Mouse (Mus musculus): ENCODE data around the gene Tmem116.

The Tmem116 gene

DNA sequence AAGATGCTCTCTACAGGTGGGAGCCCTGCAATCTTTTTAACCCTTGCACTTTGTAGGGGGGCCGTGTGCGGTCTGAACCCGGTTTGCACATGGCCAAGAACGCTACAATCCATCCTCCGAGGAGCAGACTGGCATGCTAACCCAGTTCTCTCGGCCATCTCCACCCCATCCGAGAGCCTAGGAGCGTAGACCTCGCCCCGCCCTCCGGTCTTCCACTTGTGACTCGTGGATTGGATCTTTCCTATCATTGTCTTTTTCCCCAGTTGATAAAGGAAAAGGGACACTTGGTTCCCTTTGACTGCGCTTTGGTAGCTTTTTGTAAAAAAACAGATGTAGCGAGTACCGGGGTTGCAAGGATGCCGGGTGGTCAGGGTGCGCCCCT lies at the start of gene Tmem116:
Gene Tmem116 (plus strand): TSS at position 250 of the 382 bp plus-strand sequence.
- no peak for DNase-seq

DNA sequence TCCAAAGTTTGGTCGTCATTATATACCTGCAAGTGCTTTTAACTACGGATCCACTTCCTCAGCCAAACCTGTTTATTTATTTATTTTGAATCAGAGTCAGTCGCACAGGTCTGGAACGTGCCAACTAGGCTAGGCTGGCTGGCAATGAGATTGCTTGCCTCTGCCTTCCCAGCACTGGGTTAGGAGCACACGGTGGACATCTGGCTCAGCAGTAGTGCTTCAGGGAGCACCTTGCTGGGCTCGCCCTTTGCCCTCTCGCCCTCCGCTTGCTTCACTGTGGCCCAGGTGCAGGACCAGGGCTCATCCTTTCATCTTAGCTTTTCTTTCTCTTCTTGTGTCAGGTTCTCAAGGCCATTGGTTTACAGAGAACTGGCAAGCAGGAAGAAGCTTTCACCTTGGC lies 43.8 kb upstream of the Tmem116 start:
- no peak for DNase-seq

DNA sequence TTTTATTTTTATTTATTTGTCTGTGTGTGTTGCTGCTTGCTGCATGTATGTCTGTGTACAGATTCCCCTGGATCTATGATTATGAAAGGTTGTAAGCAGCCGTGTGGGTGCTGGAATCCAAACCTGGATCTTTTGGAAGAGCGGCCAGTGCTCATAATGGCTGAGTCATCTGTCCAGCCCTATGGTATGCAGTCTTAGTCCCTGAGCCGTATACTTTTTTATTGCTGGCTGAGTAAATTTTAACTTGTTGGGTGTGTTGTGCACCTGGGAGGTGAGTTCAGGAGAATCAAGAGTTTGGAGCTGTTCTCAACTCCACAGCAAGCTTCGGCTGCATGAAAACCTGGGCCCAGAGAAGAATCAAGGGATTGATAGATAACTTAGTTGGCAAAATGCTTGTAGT lies 40.7 kb upstream of the Tmem116 start:
- no peak for DNase-seq

DNA sequence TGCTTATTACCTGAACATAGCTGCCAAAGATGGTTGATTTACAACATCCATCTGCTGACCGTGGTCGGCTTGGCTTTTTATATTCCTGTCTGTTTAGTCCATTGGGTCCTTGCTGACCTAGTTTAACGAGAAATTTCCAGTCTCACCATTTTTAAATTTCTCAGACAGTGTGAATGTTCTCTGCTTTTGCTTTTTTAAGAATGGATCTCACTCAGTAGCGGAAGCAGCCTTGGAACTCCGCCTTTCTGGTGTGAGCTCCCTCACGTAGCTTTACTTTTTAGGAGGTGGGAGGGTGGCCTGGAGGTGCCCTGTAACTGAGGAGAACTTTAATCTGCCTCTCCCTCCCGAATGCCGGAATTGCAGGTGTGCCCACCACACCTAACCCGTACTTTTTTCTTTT lies 31.0 kb upstream of the Tmem116 start:
- DNase-seq: no peak

DNA sequence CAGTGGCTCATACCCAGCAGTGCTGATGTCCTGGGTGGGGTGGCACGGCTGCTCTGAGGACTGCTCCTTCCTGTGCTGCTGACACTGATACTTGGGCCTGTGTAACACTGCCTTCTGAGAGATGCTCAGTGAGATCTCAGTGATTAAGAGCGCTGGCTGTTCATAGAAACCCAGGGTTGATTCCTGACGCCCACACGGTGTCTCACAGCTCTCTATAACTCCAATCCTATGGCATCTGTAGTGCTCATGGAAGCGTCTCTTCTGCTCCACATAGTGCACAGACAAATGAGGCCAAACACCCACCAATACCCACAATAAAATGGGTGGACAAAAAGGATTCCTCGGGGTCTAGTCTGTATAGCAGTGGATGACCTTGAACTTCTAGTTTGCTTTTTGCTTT lies 28.9 kb upstream of the Tmem116 start:
- DNase-seq: no peak

DNA sequence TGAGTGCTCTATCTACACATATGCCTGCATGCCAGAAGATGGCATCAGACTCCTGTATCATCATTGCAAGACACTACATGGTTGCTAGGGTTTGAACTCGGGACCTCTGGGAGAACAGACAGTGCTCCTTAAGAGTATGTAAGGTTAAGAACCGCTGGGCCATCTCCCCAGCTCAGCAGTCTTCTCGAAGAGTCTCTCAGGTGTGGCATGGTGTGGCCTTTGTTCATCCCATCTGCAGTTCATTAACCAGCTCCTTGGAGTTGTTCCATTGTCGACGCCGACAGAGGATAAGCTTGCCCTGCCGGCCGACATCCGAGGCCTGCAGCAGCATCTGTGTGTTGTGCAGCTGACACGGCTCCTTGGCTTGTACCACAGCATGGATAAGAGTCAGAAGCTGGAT lies 28.4 kb upstream of the Tmem116 start:
- DNase-seq: no peak

DNA sequence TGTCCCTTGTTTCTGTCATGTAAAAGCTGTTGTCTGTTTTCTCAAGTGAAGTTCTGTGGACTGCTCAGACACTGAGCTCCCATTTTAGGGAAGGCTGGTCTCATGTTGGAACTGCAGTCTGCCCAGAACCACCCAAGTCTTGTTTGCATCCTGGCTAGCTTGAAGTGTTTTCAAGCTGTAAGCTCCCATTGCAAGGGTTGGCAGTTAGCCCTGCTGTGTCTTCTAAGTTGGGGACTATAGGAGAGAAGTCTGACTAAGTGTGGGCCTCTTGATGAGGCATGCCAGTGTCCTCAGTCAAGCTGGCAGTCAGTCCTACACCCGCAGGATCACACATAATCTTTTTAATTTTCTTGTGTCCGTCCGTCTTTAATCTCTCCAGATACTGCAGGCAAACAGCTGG lies 22.7 kb upstream of the Tmem116 start:
- DNase-seq: no peak

DNA sequence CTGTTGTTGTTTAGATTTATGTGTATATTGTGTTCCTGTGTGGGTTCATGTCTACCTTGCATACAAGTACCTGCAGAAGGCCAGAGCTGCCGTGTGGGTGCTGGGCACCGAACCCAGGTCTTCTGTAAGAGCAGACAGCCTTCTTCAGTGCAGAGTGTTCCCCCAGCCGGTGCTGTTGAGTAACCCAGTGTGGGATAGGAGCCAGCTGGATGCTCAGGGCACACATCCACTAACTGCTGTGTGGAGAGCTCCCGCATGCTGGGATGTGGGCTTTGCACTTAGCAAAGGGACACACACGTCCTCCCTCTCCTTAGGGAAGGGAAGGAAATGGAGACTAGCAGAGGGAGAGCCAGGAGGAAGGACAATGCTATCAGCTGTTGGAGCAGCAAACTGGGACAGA lies 13.6 kb upstream of the Tmem116 start:
- DNase-seq: peak; percentile 18

DNA sequence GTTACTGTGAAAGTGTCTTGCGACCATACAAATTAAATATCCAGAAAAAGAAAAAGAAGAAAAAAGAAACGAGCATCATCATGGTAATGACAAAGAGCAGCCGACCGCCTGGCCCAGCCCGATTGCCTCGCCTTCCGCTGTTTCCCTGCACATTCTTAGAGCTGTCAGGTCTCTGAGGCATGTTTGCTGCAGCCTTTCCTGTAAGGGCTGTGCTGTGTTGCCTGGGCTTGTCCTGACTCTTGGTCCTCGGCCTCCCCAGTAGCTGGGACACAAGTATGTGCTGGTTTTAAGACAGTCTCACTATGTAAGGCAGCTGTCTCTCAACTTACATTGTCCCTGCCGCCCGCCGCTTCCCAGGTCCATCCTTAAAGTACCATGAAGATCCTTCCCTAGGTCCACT lies 12.9 kb upstream of the Tmem116 start:
- DNase-seq: no peak

DNA sequence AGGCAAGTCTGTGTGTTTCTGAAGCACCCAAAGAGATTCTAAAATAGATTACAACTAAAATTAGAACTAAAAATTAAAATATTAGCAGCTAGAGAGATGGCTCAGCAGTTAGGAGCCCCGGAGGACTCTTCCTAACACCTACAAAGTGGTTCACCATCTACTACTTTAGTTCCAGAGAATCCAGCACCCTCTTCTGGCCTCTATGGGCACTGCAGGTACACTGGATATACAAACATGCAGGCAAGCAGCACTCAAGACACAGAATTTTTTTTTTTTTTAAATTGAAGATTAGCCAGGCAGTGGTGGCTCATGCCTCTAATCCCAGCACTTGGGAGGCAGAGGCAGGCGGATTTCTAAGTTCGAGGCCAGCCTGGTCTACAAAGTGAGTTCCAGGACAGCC lies 8.1 kb upstream of the Tmem116 start:
- peak; percentile 71 for DNase-seq

DNA sequence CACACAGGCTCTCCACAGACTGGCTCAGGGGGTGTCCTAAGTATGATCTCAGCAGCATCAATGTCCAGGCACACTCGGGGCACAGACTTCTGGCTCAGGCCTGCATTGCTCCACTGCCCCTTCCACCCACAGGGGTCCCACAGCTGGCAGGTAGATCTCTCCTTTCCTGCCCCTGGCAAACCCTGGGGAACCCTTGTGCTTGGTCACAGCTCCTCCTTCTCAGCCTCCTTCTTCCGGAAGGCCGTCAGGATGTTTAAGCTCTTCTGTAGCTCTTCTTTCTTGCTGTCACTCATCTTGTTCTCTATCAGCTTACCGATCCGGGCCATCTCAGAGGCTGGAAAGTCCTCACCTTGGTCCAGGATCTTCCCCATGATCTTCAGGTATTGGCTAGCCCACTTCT lies 6.8 kb upstream of the Tmem116 start:
- DNase-seq: no peak

DNA sequence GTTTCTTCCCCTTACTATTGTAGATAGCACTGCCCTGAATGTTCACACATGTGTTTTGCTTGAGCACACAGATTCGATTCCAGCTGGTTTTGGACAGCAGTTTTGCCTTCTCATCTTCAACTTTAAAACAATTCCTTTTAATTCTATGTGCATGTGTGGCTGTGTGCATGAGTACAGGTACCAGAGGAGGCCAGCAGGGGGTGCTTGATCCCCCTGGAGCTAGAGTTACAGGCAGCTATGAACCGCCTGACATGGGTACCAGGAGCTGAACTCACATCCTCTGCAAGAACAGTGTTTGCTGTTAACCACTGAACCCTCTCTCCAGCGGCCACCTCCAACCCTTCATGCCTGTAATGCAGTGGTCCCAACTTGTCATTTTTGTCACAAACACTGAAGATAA lies 3.2 kb upstream of the Tmem116 start:
- peak; percentile 22 for DNase-seq

DNA sequence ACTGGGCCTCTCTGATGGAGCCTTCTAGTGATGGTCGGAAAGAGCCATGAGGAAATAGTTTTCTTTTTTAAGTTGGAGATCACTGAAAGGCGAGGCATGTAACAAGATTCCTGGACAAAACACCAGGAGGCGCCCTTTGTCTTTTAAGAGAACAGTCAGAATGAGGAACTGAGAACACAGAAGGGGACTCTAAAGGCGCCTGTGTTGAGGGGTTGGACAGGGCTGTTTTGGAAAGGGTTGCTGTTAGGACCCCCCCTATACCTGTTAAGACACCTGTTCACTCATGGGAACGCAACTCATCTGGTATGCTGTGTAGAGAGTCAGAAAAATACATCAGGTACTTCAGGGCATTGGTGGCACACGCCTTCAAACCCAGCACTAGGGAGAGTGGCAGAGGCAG lies 1.7 kb upstream of the Tmem116 start:
- peak; percentile 57 for DNase-seq

DNA sequence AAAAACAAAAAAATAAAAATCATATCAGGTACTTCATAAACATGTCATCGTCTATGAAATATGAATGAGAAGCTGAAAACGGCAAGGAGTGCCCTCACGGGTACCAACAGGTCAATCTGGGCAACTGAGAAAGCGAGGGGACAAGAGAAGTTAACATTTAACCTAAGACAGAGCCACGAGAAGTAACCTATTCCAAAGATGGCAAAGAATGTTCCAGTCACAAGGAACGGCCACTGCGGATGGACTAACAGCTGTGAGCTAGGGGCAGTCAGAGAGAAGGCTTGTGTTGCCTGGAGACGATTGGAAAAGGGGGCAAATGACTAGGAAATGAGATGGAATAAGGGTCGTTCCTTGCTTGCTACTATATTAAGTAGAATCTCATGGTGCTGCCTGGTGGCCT lies 1.2 kb upstream of the Tmem116 start:
- no peak for DNase-seq

DNA sequence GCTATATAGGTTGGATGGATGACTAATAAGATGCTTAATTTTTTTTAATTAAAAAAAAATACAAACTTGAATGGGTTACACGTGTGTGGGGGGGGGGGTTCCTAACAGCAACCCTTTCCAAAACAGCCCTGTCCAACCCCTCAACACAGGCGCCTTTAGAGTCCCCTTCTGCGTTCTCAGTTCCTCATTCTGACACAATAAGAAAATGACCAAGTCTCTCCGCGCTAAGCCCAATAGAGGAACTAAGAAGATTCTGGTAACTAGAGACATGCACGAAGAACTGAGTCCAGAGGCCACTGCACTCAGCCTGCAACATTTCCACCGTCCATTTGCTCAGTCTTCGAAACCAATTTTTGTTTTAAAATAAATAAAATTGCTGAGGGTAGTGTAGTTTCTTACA lies 490 bp upstream of the Tmem116 start:
- no peak for DNase-seq

DNA sequence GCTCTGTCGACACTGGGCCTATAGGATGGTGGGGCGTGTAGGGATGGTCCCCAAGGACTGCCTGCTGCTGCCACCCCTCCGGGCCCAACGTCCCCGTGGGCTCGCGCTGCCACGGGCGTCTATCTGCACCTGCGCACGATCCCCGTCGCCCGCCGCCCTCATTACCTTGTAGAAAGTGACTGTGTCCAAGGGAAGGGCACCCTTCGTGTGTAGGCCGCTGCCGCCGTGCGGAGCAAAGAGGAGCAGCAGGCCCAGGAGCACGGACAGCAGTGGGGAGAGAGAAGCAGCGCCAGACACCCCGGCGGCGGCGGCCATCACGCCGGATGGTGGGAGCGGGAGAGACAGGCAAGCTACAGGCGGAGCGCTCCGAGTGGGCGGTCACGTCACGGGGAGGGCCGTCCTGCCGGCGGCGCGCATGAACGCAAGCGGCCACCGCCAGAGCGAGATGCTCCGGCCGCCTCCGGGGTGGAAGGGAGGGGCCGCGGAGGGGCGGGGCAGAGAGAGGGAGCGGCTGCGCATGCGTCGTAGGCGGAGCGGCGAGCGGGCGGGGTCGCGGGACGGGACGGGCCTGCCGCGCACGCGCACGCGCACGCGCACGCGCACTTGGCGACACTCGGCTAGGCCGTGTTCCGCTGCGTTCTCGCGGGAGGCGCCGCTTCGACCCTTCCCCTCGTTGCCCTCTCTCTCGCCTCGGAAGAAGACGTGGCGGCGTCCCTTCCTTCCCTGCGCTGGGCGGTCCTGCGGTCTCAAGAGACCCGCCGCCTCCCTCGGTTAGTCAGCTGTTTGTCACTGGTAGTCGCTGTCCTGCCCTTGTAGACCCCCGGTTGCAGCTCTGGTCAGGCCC lies 555 bp downstream of the Tmem116 start, which contains the start of gene Erp29:
Gene Erp29 (minus strand): TSS at position 481 of the 844 bp plus-strand sequence.
- peak; percentile 99 for DNase-seq

DNA sequence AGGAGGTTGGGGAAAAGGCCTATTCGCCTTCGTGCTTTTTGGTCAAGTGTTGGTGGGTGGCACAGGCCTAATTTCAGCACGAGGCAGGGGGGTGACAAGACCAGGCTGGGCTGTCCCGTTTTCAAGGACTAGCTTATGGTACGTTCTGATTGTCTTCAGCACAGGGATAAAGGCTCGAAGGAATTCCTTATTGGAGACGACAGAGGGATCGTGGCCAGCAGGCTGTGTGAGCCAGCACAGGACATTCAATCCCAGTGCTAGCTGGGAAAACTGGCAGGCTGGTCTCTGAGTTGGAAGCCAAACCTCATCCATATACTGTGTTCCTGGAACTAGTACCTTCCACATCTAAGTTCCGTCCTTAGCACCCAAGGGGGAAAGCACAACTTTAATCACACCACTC lies 1.2 kb downstream of the Tmem116 start:
- no peak for DNase-seq

DNA sequence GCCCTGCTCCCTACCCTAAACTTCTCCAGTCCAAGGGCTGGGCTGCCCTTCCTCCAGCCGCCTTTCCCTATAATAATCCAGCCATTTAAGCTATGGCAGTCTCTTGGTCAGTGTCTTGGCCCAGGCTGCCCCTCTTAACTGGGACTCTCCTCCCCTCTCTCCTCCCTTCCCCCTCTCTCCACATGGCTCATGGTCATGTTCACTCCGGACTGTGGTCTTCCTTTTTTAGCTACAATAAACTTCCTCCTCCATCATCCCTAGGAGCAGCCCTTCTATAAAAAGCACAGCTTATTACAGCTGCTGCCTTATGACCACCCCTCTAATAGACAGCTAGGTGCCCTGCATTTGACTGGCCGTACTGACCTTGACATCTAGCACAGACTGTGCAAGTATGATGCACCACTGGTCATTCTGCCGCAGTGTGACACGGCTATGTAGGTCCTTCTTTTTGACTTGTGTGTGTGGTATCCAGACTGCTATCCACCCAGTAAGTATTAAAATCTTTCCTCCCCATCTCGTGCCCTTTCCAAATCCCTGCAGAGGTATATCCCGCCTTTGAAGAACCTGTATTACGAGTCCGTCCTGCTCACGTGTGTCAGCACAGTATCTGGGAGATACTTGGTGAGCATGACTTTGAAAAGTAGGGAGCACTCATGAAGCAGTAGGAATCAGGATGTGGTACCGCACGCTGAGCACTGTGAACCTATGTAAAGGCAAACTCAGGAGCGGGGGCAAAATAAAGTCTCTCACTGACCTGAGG lies 2.2 kb downstream of the Tmem116 start:
- DNase-seq: no peak

DNA sequence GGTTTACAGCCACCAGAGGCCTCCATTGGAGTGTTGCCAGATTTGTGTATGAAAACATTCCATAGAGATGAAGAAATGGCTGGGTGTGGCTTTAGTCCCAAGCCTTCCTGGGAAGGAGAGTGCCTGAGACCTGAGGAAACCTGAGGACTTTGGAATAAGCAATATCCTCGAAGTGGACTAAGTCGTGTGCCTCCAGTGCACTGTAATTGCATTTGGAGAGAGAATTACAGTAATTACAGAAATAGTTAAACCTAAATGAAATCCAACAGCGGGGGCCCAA lies 2.8 kb downstream of the Tmem116 start:
- no peak for DNase-seq

DNA sequence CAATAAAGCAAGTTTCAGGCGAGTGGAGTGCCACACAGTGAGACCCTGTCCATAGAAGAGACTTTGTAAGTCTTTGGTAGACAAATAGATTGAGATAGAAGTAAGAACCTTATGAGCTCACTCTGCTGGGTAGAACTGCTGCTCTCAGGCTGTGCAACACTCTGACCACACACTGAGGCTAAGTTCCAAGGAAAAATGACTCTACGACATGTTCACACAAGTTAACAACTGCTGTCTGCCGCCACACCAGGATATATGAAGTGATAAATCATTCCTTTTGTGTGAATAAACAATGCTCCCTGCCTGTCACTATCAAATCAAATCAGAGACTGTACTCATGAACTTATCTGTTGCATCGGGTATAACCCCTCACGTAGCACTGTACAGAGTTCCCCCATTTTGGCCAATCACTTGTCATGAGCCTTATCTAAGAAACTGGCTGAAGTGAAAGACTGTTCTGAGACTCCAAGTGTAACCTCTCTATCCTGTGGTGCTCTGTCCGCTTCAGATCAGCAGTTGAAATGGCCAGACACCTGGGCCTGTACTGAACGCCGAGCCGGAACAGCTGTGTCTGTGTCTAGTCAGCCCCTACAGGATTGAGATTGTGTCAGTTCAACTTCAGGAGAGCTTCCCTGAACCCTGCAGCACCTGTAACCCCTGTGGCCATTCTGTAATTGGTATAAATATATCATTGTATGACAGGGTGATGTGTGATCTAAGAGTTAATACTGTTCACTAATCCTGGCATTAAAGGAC lies 4.0 kb downstream of the Tmem116 start:
- DNase-seq: no peak

DNA sequence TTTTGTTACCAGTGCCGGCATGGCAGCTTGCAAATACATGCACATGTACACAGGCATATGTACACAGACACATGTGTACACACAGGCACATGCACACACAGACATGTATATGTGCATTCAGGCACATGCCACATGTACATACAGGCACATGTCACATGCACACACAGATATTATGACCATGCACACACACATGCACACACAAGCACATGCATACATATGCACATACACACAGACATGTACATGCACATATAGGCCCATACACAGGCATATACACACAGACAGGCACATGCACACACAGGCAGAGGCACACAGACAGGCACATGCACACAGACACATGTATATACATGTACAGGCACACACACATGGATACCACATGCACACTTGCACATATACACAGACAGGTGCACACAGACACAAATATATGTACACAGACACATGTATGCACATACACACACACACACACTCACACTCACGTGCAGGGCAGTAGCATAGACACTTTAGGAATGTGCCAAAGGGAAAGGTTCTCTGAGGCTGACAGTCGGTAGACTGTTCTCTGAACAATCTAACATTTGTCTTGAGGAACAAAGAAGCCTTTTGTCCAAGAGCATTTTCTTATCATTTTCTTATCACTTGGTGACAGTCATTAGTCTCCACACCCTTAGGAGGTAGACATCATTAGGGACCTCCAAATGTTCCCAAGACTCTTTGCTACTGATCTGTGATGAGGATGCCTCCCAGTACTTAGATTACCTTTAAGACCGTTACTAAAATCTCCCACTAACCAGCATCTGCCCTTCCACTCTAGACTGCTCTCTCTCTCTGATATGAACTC lies 9.9 kb downstream of the Tmem116 start:
- DNase-seq: no peak

DNA sequence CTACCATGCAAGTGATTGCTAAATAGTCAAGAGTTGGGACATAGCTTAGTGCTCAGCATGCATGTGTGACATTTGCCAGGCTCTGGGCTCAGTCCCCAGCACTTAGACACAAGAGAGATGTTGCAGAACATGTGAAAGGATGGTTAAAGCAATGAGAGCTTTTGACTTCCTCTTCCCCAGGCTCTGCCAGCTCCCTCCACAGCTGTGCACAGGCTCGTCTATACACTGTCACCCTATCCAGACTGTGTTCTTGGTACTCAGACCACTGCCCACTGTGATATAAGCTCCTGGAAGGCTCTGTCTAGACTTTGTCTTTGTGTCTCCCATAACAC lies 10.4 kb downstream of the Tmem116 start:
- DNase-seq: no peak

DNA sequence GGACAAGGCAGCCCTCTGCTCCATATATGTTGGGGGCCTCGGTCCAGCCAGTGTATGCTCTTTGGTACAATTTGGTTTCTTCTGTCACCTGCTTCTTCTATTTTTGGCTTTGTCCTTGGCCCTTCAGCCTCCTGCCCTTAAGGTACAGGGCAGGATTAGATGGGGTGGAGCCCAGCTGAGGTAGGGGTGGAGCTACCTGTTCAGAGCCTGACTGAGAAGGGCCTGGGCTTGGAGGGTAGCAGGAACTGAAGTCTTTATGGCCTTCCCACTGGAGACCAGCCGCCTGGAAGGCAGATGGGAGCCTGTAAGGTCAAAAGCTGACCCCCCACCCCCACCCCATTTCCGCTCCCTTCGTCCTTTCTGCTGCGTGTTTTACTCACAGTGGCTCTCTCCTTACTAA lies 11.3 kb downstream of the Tmem116 start:
- no peak for DNase-seq

All from right cerebral cortex, postnatal 14 days (tissue).